Mouse (Mus musculus): ENCODE data around the gene 3110040N11Rik.

3110040N11Rik gene

DNA sequence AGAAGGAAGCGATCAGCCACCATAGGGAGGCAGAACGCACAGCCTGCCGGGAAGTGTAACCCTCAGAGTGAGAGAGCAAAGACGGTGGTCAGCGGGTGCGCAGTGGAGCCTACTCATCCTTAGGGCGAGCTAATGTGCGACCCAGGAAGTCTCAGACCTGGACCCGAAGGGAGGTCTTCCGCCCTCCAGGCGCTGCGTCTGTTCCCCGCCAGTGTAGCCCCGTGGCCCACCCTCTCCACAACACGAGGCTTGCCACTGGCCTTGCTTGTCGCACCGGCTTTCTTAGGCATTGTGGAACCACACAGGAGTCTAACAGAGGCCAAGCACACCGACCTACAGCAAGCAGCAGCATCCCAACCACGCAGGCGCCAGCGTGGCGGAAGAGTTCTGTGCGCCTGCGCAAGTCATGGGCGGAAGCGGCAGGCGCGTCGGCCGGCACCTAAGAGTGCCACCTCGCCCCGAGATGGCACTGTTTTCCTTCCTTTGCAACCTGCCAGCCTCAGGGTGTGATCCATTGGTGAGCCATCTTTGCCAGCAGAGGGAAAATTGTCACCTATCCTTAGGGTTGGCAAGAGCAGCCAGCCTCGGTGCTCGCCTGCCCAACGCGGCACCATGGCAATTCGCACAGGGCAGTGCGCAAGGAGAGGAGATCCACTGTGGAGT lies at the start of gene 3110040N11Rik:
Gene 3110040N11Rik (minus strand): TSS at position 384 of the 663 bp plus-strand sequence.
- in situ Hi-C loops (cut with MboI, MseI) = no loop called here

- in situ Hi-C loops (cut with MboI, MseI) = loop anchor here in 1 of 2 experiments (25.0 kb wide), 1 partner anchor 1750 kb away; no protein-coding TSS in a partner anchor
Observed at GRCm38 (mm10) chr7:81837771-81838170, 48.5 kb upstream of the 3110040N11Rik start.

DNA sequence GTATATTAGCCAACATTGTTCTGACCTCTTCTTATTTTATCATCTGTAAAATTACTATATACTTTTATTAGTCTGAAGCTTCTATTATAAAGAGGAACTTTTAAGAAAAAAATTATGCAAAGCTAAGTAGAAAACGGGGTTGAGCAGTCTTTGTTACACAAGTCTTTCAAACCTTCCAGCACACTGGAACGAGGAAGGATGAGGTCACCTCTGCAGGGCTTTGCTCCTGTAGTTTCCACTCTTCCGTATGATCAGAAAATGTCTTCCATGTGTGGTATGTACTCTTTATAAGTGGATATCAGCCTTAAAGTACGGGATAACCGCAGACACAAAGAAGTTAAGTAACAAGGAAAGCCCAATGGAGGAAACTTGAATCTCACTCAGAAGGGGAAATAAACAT lies 46.2 kb upstream of the 3110040N11Rik start:
- in situ Hi-C loops (cut with MboI, MseI) = loop anchor here in 1 of 2 experiments (25.0 kb wide), 1 partner anchor 1748 kb away; no protein-coding TSS in a partner anchor

GRCm38 (mm10) chr7:81834847-81835246 lies 45.6 kb upstream of the 3110040N11Rik start:
- in situ Hi-C loops (cut with MboI, MseI) = loop anchor here in 1 of 2 experiments (25.0 kb wide), 1 partner anchor 1748 kb away; no protein-coding TSS in a partner anchor

- in situ Hi-C loops (cut with MboI, MseI) = loop anchor here in 1 of 2 experiments (25.0 kb wide), 1 partner anchor 1742 kb away; no protein-coding TSS in a partner anchor
Observed at GRCm38 (mm10) chr7:81829379-81829894, 40.2 kb upstream of the 3110040N11Rik start, which contains the start of gene Btbd1. Gene Btbd1 (minus strand): TSS chr7:81829431.

GRCm38 (mm10) chr7:81828681-81829378 lies 39.6 kb upstream of the 3110040N11Rik start:
- in situ Hi-C loops (cut with MboI, MseI) = loop anchor here in 1 of 2 experiments (25.0 kb wide), 1 partner anchor 1742 kb away; no protein-coding TSS in a partner anchor

- in situ Hi-C loops (cut with MboI, MseI) = loop anchor here in 1 of 2 experiments (25.0 kb wide), 1 partner anchor 1741 kb away; no protein-coding TSS in a partner anchor
Observed at GRCm38 (mm10) chr7:81827806-81828667, 38.8 kb upstream of the 3110040N11Rik start.

DNA sequence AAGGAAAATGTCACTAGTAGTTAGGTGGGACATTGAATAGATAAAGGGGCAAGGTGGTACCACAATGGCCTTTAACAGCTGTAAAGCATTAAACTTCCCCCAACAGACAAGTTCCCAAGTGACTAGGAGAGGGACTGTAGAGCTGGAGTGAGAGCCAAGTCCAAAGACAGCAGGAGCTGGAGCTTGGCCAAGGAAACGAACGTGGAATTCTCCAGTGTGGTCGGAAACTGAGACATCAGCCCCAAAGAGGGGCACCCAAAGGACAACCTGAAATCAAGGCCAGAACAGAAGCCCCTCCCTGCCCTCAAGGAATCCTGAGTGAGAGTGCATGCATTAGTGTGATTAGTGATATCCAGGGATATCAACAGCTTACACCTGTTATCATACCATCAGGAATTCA lies 36.1 kb upstream of the 3110040N11Rik start:
- in situ Hi-C loops (cut with MboI, MseI) = loop anchor here in 1 of 2 experiments (25.0 kb wide), 1 partner anchor 1738 kb away; no protein-coding TSS in a partner anchor

DNA sequence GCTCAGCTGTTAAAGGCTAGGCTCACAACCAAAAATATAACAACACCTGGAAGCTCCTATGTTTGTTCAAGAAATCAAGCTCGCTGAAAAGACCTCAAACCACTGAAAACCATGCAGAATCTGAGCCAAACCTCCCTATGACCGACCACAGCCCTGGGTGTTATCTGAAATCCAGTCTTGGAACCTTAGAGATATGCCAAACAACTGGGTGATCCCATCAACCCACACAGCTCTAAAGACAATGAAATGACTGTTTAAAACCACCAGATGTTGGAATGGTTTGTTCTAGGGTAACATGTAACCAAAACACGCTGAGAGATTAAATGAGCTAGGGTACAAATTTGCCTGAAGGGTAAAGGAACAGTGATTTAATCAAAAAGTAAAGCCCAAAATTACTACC lies 35.6 kb upstream of the 3110040N11Rik start:
- in situ Hi-C loops (cut with MboI, MseI) = loop anchor here in 1 of 2 experiments (25.0 kb wide), 1 partner anchor 1738 kb away; no protein-coding TSS in a partner anchor

DNA sequence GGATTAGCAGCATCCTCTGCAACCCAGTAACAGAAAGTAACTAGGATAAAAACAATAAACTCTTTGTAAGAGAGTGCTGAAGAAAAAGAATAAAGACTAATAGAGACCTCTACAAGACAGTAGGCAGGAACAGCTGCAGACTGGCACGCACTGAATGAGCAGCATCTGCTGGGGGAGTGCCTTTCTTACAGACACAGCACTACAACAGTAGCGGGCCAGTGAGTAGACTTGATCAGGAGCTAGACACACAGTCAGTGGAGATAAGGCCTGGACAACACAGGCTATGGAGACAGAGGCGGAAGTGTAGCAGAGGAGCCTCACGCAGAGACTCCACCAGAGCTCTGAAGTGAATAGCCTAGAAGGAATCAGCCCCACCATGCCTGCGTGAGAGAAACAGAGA lies 16.8 kb upstream of the 3110040N11Rik start:
- in situ Hi-C loops (cut with MboI, MseI) = no loop called here

DNA sequence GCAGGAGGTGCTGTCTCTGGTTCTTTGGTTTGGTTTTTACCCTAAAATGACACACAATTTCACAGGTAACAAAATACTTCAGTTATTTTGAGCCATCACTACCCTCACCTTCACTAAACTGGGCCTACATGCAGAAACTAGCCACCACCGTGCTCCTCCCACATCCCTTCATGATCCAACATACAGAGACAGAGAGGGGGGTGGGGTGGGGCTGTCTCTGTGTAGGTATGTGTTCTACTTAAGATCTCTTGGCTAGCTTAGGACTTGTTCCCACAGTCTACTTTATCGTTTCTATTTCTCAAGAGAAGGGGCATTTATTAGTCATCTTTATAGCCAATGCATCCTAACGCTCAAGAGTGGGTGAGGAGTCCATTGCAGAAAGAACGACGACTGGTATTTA lies 742 bp downstream of the 3110040N11Rik start:
- in situ Hi-C loops (cut with MboI, MseI) = no loop called here

DNA sequence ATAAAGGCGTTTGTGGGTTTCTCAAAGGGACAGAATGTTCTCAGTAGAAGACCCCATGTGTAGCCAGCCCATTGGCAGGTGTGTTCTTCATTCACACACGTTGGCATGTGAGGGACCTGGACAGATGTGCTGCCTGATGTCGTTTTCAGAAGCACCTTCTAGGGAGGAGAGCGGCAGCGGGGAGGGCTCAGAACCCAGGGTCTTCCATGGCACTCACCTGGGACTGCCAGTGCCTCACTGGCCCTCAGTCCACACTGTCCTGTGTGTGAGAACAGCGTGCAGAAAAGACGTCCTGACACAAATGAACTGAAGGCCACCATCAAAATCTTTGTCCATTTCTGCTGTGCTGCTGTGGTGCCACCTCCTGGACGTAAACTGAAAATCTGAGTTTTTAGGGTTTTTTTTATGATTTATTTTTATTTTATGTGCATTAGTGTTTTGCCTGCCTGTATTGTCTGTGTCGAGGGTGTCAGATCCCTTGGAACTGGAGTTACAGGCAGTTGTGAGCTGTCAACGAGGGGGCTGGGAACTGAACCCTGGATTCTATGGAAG lies 11.5 kb downstream of the 3110040N11Rik start:
- in situ Hi-C loops (cut with MboI, MseI) = no loop called here

GRCm38 (mm10) chr7:81775325-81775724 lies 14.0 kb downstream of the 3110040N11Rik start:
- in situ Hi-C loops (cut with MboI, MseI) = no loop called here

GRCm38 (mm10) chr7:81772786-81773539 lies 16.3 kb downstream of the 3110040N11Rik start:
- in situ Hi-C loops (cut with MboI, MseI) = no loop called here

DNA sequence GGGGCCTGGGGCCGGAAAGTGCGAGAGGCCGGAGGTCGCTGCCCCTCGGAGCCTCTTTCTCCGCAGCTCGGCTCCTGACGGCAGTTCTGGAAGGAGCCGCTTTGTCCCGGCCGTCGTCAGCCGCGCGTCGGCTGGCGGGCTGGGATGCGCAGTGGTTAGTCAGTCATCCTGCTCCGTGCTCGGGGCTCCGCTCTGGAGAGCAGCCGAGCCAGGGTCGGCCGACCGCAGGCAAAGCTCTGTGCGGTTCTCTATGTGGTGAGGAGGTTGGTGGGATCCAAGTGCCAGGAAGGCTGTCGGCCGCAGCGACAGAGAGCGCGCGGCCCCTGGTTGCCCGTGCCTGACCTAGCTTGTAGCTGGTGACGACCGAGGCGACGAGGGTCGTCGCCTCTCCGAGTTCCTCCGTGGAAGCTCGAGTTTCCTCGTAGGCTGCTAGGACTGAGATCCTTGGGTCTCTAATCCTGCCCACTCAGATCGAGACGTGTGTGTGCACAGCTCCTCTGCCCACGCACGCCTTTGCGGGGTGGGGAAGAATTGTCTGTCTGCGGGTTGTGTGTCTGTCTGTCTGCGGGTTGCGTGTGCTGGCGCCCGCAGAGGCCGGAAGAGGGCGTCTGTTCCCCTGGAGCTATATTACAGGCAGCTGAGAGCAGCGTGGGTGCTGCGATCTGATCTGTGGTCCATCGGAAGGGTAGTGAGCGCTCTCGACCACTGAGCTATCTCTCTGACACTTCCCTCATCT lies 26.0 kb downstream of the 3110040N11Rik start:
- in situ Hi-C loops (cut with MboI, MseI) = loop anchor here (5.0 kb wide), 2 partner anchors 174 to 411 kb away; no protein-coding TSS in a partner anchor

DNA sequence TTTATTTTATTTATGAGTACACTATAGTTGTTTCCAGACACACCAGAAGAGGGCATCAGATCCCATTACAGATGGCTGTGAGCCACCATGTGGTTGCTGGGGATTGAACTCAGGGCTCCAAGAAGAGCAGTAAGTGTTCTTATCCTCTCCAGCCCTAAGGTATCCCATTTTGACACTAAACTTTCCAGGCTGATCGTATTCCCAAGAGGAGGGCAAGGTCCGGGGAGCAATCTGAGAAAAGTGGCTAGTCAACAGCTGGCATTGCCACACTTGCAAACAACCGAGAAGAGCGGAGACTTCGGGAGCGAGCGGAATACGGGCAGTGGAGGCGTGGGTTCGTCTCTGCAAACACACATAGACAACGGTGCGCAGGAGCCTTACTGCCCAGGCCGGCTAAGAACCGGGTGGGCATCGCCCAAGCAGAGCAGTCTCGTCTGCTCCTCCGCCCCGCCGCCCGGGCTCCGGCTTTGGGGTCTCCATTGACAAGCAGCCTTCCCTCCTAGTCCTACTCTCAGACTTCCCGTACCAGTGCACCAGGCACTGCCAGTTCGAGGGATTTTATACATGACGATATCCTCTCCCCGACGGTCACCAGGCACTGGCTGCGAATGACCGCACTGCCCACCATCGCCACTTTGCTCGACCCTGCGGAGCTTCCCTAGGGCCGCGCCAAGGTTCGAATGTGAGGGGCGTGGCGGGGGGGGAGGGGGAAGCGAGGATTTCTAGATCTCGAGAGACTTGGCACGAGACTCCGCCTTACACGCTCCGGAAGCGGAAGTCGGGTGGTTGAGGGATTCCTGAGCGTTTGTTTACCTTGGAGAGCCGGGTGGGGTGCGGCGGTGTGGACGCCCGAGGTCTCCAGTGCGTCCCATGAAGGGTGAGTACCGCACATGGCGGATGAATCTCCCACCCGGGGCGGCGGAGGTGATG lies 26.8 kb downstream of the 3110040N11Rik start, which contains the start of gene Ramac:
Gene Ramac (plus strand): TSS at position 746 of the 930 bp plus-strand sequence.
- in situ Hi-C loops (cut with MboI, MseI) = loop anchor here (5.0 kb wide), 2 partner anchors 175 to 410 kb away; no protein-coding TSS in a partner anchor

- in situ Hi-C loops (cut with MboI, MseI) = loop anchor here in 1 of 2 experiments (5.0 kb wide), 1 partner anchor 196 kb away; no protein-coding TSS in a partner anchor
Observed at GRCm38 (mm10) chr7:81747956-81748355, 41.3 kb downstream of the 3110040N11Rik start.

- in situ Hi-C loops (cut with MboI, MseI) = no loop called here
Observed at GRCm38 (mm10) chr7:81744145-81744544, 45.1 kb downstream of the 3110040N11Rik start.

Data from T-helper 17 cell (primary cell).